Mouse (Mus musculus) forebrain, embryonic 11.5 days (tissue): ENCODE measurements around the gene Mypop. TPM values are rescaled to one million over a fixed set of nuclear protein-coding genes. Genes with fewer than 3 reads are reported as not detected.

Source experiments
- polyA plus RNA-seq: library from polyadenylated mRNA; unstranded; fragments of >200 nt; fragmentation: Nextera tagmentation; extraction: Ambion mirVana; gene quantifications from 2 replicates; pipeline ENCODE4 v1.2.1, GENCODE M21; 2014

The Mypop gene
- polyA plus RNA-seq, 1 experiment from 2014 or later: 4.7 TPM

Other genes starting within 250 kb of the Mypop start
- not detected in 2 replicates for gene Psg19, start 192.7 kb upstream of the Mypop start, polyA plus RNA-seq
- not detected in 2 replicates for gene Psg17, start 169.6 kb upstream of the Mypop start, polyA plus RNA-seq
- gene Mill2, start 151.3 kb upstream of the Mypop start, polyA plus RNA-seq: 0.09 TPM in 1 of 2 replicates, not detected in the other
- gene Pglyrp1, start 119.9 kb upstream of the Mypop start, polyA plus RNA-seq: 0.48 and 0.94 TPM in 2 replicates
- gene Ccdc61, start 80.8 kb upstream of the Mypop start, polyA plus RNA-seq: 32.2 and 32.6 TPM in 2 replicates
- 6.9 and 8.3 TPM in 2 replicates for gene Nova2, start 65.4 kb upstream of the Mypop start, polyA plus RNA-seq
- not detected in 2 replicates for gene Nanos2, start 3.8 kb upstream of the Mypop start, polyA plus RNA-seq
- gene Irf2bp1, start 12.8 kb downstream of the Mypop start, polyA plus RNA-seq: 31.6 and 39.4 TPM in 2 replicates
- not detected in 2 replicates for gene Foxa3, start 32.3 kb downstream of the Mypop start, polyA plus RNA-seq
- 31.0 and 39.7 TPM in 2 replicates for gene Sympk, start 33.1 kb downstream of the Mypop start, polyA plus RNA-seq
- not detected in 2 replicates for gene Rsph6a, start 63.4 kb downstream of the Mypop start, polyA plus RNA-seq
- 20.9 and 25.4 TPM in 2 replicates for gene Dmwd, start 85.0 kb downstream of the Mypop start, polyA plus RNA-seq
- gene Dmpk, start 92.6 kb downstream of the Mypop start, polyA plus RNA-seq: 12.4 and 13.8 TPM in 2 replicates
- gene Six5, start 103.3 kb downstream of the Mypop start, polyA plus RNA-seq: 9.9 and 10.8 TPM in 2 replicates
- gene Gm4969, start 127.1 kb downstream of the Mypop start, polyA plus RNA-seq: 1.2 and 1.4 TPM in 2 replicates
- gene Fbxo46, start 128.6 kb downstream of the Mypop start, polyA plus RNA-seq: 13.6 and 13.9 TPM in 2 replicates
- 13.8 and 13.9 TPM in 2 replicates for gene Qpctl, start 158.0 kb downstream of the Mypop start, polyA plus RNA-seq
- 154 and 158 TPM in 2 replicates for gene Snrpd2, start 158.5 kb downstream of the Mypop start, polyA plus RNA-seq
- 0.56 and 0.75 TPM in 2 replicates for gene Gipr, start 174.9 kb downstream of the Mypop start, polyA plus RNA-seq
- 2.0 and 2.1 TPM in 2 replicates for gene Eml2, start 185.2 kb downstream of the Mypop start, polyA plus RNA-seq
- 1.6 and 2.5 TPM in 2 replicates for gene Gpr4, start 221.3 kb downstream of the Mypop start, polyA plus RNA-seq
- gene Opa3, start 237.1 kb downstream of the Mypop start, polyA plus RNA-seq: 54.1 and 59.8 TPM in 2 replicates